Mouse (Mus musculus) CH12.LX (cell line): Measurements from ENCODE around the gene Unc13a. TPM values are rescaled to one million over a fixed set of nuclear protein-coding genes. Genes with fewer than 3 reads are reported as not detected.

Source experiments
- DNase-seq: peaks from one replicate; pipeline ENCODE4 v3.0.0-alpha.2; 2013; ENCODE audit errors: extremely low read depth
- H3K27ac ChIP-seq: 2 replicates; pipeline ENCODE4 v1.5.1; 2012; ENCODE audit warnings: low read depth, mild to moderate bottlenecking, control low read depth, moderate library complexity; ENCODE audit not compliant: insufficient read depth
- H3K27me3 ChIP-seq: replicated peaks from 2 replicates; pipeline ENCODE3; 2012; ENCODE audit warnings: inconsistent platforms
- H3K36me3 ChIP-seq, 2 experiments: replicated peaks in 1 of 2; 2 replicates each; pipeline versions ENCODE3 to v1.6.1; 2012; ENCODE audit warnings: inconsistent platforms in 1 of 2, low read length in 1 of 2, mild to moderate bottlenecking in 1 of 2, mixed read lengths in 1 of 2, moderate library complexity in 1 of 2; ENCODE audit not compliant: control insufficient read depth in 1 of 2, insufficient read depth in 1 of 2
- H3K4me1 ChIP-seq, 2 experiments: 2 replicates each; pipeline ENCODE4 v1.6.1; 2012; ENCODE audit warnings: inconsistent platforms in 1 of 2, moderate library complexity in 1 of 2; ENCODE audit not compliant: insufficient read depth in 2 of 2, control insufficient read depth in 1 of 2
- H3K4me2 ChIP-seq: 2 replicates; pipeline ENCODE4 v1.6.1; 2012; ENCODE audit warnings: low read depth, mild to moderate bottlenecking, control low read depth; ENCODE audit not compliant: poor library complexity, insufficient read depth, severe bottlenecking
- H3K4me3 ChIP-seq, 3 experiments: fragments of 150-350 bp in 1 of 3; sonication (generic) in 1 of 3; replicated peaks in 1 of 3; 2 replicates each; pipeline versions ENCODE3 to v1.5.1; 2011 to 2012; ENCODE audit warnings: low read depth in 2 of 3, low read length in 2 of 3, mild to moderate bottlenecking in 2 of 3, moderate library complexity in 2 of 3, control low read depth in 1 of 3, improper control_type of control experiment in 1 of 3, inconsistent platforms in 1 of 3, mixed read lengths in 1 of 3; ENCODE audit not compliant: poor library complexity in 1 of 3
- H3K79me2 ChIP-seq: replicated peaks from 2 replicates; pipeline ENCODE4 v1.6.1; 2012; ENCODE audit warnings: mild to moderate bottlenecking, moderate library complexity; ENCODE audit not compliant: control insufficient read depth, poor library complexity, insufficient read depth, severe bottlenecking; ENCODE audit errors: extremely low read depth
- H3K9ac ChIP-seq: 2 replicates; pipeline ENCODE4 v1.6.1; 2012; ENCODE audit warnings: low read depth, mild to moderate bottlenecking, control low read depth, moderate library complexity; ENCODE audit not compliant: insufficient read depth
- H3K9me3 ChIP-seq: replicated peaks from 2 replicates; pipeline ENCODE3; 2012; ENCODE audit warnings: low read length, inconsistent platforms, mixed read lengths
- CHD1 ChIP-seq: IDR thresholded peaks from 2 replicates; pipeline ENCODE4 v1.6.1; 2012; ENCODE audit warnings: low read depth, low read length, improper control_type of control experiment, inconsistent platforms
- CTCF ChIP-seq, 2 experiments: IDR thresholded peaks in 1 of 2; conservative IDR thresholded peaks in 1 of 2; 2 replicates each; pipeline ENCODE4 v1.5.1; 2011 to 2012; ENCODE audit warnings: low read depth in 2 of 2, low read length in 2 of 2, improper control_type of control experiment in 1 of 2, inconsistent platforms in 1 of 2, mild to moderate bottlenecking in 1 of 2, moderate library complexity in 1 of 2
- E2F4 ChIP-seq: IDR thresholded peaks from 2 replicates; pipeline ENCODE4 v1.6.1; 2011; ENCODE audit warnings: low read depth, low read length, improper control_type of control experiment; ENCODE audit not compliant: insufficient replicate concordance
- EP300 ChIP-seq: IDR thresholded peaks from 2 replicates; pipeline ENCODE4 v1.6.1; 2011; ENCODE audit warnings: low read length, improper control_type of control experiment
- ETS1 ChIP-seq: conservative IDR thresholded peaks from 2 replicates; pipeline ENCODE4 v1.6.1; 2012; ENCODE audit warnings: low read depth, mild to moderate bottlenecking, inconsistent platforms, low read length, improper control_type of control experiment, moderate library complexity
- GABPA ChIP-seq: IDR thresholded peaks from 2 replicates; pipeline ENCODE4 v1.6.1; 2012; ENCODE audit warnings: low read depth, low read length, improper control_type of control experiment, inconsistent platforms; ENCODE audit not compliant: insufficient replicate concordance
- HCFC1 ChIP-seq: IDR thresholded peaks from 2 replicates; pipeline ENCODE4 v1.6.1; 2012; ENCODE audit warnings: low read depth, mild to moderate bottlenecking, inconsistent platforms, low read length, improper control_type of control experiment
- IRF4 ChIP-seq: IDR thresholded peaks from 2 replicates; pipeline ENCODE4 v1.6.1; 2014; ENCODE audit warnings: low read depth, mild to moderate bottlenecking, inconsistent platforms, low read length, improper control_type of control experiment
- JUN ChIP-seq: IDR thresholded peaks from 2 replicates; pipeline ENCODE4 v1.6.1; 2011; ENCODE audit warnings: low read depth, mild to moderate bottlenecking, low read length, improper control_type of control experiment, moderate library complexity; ENCODE audit not compliant: insufficient read depth
- KAT2A ChIP-seq: IDR thresholded peaks from 2 replicates; pipeline ENCODE4 v1.6.1; 2012; ENCODE audit warnings: low read length, improper control_type of control experiment, inconsistent platforms; ENCODE audit not compliant: insufficient replicate concordance
- MAX ChIP-seq: IDR thresholded peaks from 2 replicates; pipeline ENCODE4 v1.6.1; 2011; ENCODE audit warnings: low read length, improper control_type of control experiment
- MEF2A ChIP-seq: IDR thresholded peaks from 2 replicates; pipeline ENCODE4 v1.6.1; 2014; ENCODE audit warnings: low read depth, mild to moderate bottlenecking, inconsistent platforms, low read length, improper control_type of control experiment, borderline replicate concordance
- MXI1 ChIP-seq: IDR thresholded peaks from 2 replicates; pipeline ENCODE4 v1.6.1; 2011; ENCODE audit warnings: mild to moderate bottlenecking, low read depth, low read length, improper control_type of control experiment
- MYC ChIP-seq: IDR thresholded peaks from 2 replicates; pipeline ENCODE4 v1.6.1; 2011; ENCODE audit warnings: low read depth, mild to moderate bottlenecking, improper control_type of control experiment, low read length
- NELFE ChIP-seq: IDR thresholded peaks from 2 replicates; pipeline ENCODE4 v1.6.1; 2011; ENCODE audit warnings: low read depth, low read length, improper control_type of control experiment
- NRF1 ChIP-seq: IDR thresholded peaks from 2 replicates; pipeline ENCODE4 v1.6.1; 2014; ENCODE audit warnings: low read depth, mild to moderate bottlenecking, inconsistent platforms, low read length, improper control_type of control experiment, moderate library complexity
- PAX5 ChIP-seq: IDR thresholded peaks from 2 replicates; pipeline ENCODE4 v1.6.1; 2012; ENCODE audit warnings: low read length, inconsistent platforms, mixed read lengths
- POLR2A ChIP-seq: IDR thresholded peaks from 2 replicates; pipeline ENCODE4 v1.6.1; 2011; ENCODE audit warnings: low read depth, mild to moderate bottlenecking, improper control_type of control experiment, low read length
- POLR2AphosphoS2 ChIP-seq: IDR thresholded peaks from 2 replicates; pipeline ENCODE4 v1.6.1; 2011; ENCODE audit warnings: low read depth, low read length, improper control_type of control experiment
- RAD21 ChIP-seq: IDR thresholded peaks from 2 replicates; pipeline ENCODE4 v1.6.1; 2011; ENCODE audit warnings: low read depth, mild to moderate bottlenecking, low read length, improper control_type of control experiment, moderate library complexity
- RCOR1 ChIP-seq: conservative IDR thresholded peaks from 2 replicates; pipeline ENCODE4 v1.6.1; 2012; ENCODE audit warnings: low read depth, mild to moderate bottlenecking, inconsistent platforms, low read length, improper control_type of control experiment
- SIN3A ChIP-seq: IDR thresholded peaks from 2 replicates; pipeline ENCODE4 v1.6.1; 2012; ENCODE audit warnings: low read length, improper control_type of control experiment, inconsistent platforms
- SMC3 ChIP-seq: IDR thresholded peaks from 2 replicates; pipeline ENCODE4 v1.6.1; 2011; ENCODE audit warnings: low read depth, low read length, improper control_type of control experiment
- TBP ChIP-seq: conservative IDR thresholded peaks from 2 replicates; pipeline ENCODE4 v1.6.1; 2011; ENCODE audit warnings: low read depth, low read length, improper control_type of control experiment
- UBTF ChIP-seq: IDR thresholded peaks from 2 replicates; pipeline ENCODE4 v1.6.1; 2012; ENCODE audit warnings: low read depth, mild to moderate bottlenecking, inconsistent platforms, low read length, improper control_type of control experiment, moderate library complexity
- USF1 ChIP-seq: IDR thresholded peaks from 2 replicates; pipeline ENCODE4 v1.6.1; 2014; ENCODE audit warnings: low read depth, mild to moderate bottlenecking, inconsistent platforms, low read length, improper control_type of control experiment
- USF2 ChIP-seq: conservative IDR thresholded peaks from 2 replicates; pipeline ENCODE4 v1.6.1; 2011; ENCODE audit warnings: low read depth, low read length, improper control_type of control experiment
- ZC3H11A ChIP-seq: IDR thresholded peaks from 2 replicates; pipeline ENCODE4 v1.6.1; 2012; ENCODE audit warnings: low read depth, mild to moderate bottlenecking, inconsistent platforms, low read length, improper control_type of control experiment
- ZKSCAN1 ChIP-seq: IDR thresholded peaks from 2 replicates; pipeline ENCODE4 v1.6.1; 2012; ENCODE audit warnings: low read depth, inconsistent platforms, low read length, improper control_type of control experiment, borderline replicate concordance
- ZMIZ1 ChIP-seq: IDR thresholded peaks from 2 replicates; pipeline ENCODE4 v1.6.1; 2012; ENCODE audit warnings: low read depth, mild to moderate bottlenecking, inconsistent platforms, low read length, improper control_type of control experiment
- ZNF384 ChIP-seq: IDR thresholded peaks from 2 replicates; pipeline ENCODE4 v1.6.1; 2012; ENCODE audit warnings: low read depth, low read length, improper control_type of control experiment, inconsistent platforms
- dilution Hi-C: fragments of 300-500 bp; cut with MboI; formaldehyde crosslinking; loops from 2 replicates; pipeline ENCODE4 v1.14.3; 2020; ENCODE audit warnings: low sequenced_read_pairs; ENCODE audit not compliant: extremely low pct_unique_long_range_greater_than_20kb, extremely low pct_ligation_motif_present
- in situ Hi-C: fragments of 300-500 bp; cut with MboI; formaldehyde crosslinking; loops from 3 replicates; pipeline ENCODE4 v1.14.3; 2019; ENCODE audit warnings: low sequenced_read_pairs, low pct_ligation_motif_present, low pct_unique_long_range_greater_than_20kb, mixed read lengths
- polyA plus RNA-seq: library from polyadenylated mRNA; unstranded; fragments of >175 nt; gene quantifications from 2 replicates; pipeline ENCODE4 v1.2.1, GENCODE M21; 2012; ENCODE audit warnings: low read depth; ENCODE audit not compliant: insufficient read length
- total RNA-seq, 2 experiments: library from RNA; depleted of rRNA; stranded (reverse); fragments of 300-350 nt in 1 of 2; fragments of >200 nt in 1 of 2; gene quantifications; 2 replicates each; pipeline ENCODE4 v1.2.3; 2012 to 2014

The Unc13a gene
- total and polyA plus RNA-seq, 3 experiments: 0.68 to 2.1 (median 1.0) TPM

GRCm38 (mm10) chr8:71596384-71596783 lies 75.2 kb downstream of the Unc13a start:
- H3K4me3 ChIP-seq: peak overlapping the region; percentile 23 to 89 (median 46)
- peaks cover 20% of the 10 kb centered on the region for H3K79me2 ChIP-seq
- peaks cover 10 to 45% of the 10 kb centered on the region in 2 experiments for H3K36me3 ChIP-seq
- peak overlapping the region; percentile 15; the same call in 1 of the 2 replicates for H3K9ac ChIP-seq
- no peaks in the 10 kb centered on the region for H3K27me3 ChIP-seq
- H3K27ac ChIP-seq: peak overlapping the region; percentile 98
- in situ Hi-C loops: no loop called here
- H3K4me1 ChIP-seq: peaks cover 38 to 64% of the 10 kb centered on the region in 2 experiments
- peak overlapping the region; percentile 40 for H3K4me2 ChIP-seq
- peak in 1 of 2 experiments; percentile 42; a peak in 2 of 4 replicates for TF ChIP-seq CTCF (conservative IDR thresholded peaks at IDR 0.05 in 1 of 2, IDR thresholded peaks at IDR 0.05 in 1 of 2; ENCODE audit: low read depth in 2 of 2, low read length in 2 of 2)
- 0 out of 2 replicates have a peak, but pooled peaks have one; percentile 17 for TF ChIP-seq ZMIZ1
- TF ChIP-seq ZKSCAN1: no peak
- TF ChIP-seq, all 38 proteins: peak for 2
- no peak for DNase-seq
- dilution Hi-C loops: no loop called here
- no peaks in the 10 kb centered on the region for H3K9me3 ChIP-seq

DNA sequence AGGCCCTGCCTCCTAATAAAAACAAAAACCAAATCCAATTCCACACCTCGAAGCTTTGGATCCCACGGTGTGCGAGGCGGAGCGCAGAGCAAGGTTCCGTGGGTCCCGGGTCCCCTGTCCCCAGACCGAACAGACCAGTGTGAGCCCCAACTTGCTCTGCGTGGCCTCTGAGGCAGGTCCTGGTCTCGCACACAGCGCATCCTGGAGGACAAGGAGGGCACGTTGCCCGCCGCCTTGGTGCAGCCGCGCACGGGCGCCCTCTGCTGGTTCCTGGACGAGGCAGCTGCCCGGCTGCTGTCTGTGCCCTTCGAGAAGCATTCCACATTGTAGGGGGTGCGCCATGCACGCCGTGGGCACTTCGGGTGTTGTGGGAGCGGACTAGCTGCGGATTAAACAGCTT lies 75.7 kb downstream of the Unc13a start:
- Histone ChIP-seq H3K27ac (peak overlapping the region; percentile 98), H3K4me2 (peak overlapping the region; percentile 40), H3K36me3 (peaks cover 10 to 41% of the 10 kb centered on the region in 2 experiments), H3K9ac (peak overlapping the region; percentile 60; the same call in 1 of the 2 replicates), H3K27me3 (no peaks in the 10 kb centered on the region), H3K4me1 (peaks cover 40 to 68% of the 10 kb centered on the region in 2 experiments), H3K4me3 (peak overlapping the region; percentile 46 to 89 (median 70)), H3K9me3 (no peaks in the 10 kb centered on the region), H3K79me2 (peaks cover 20% of the 10 kb centered on the region)
- in situ Hi-C loops (no loop called here), dilution Hi-C loops (no loop called here)
- peak; percentile 82 for DNase-seq
- TF ChIP-seq TBP (0 out of 2 replicates have a peak, but pooled peaks have one; percentile 17), RAD21 (peak; percentile 59), MXI1 (peak; percentile 84; the same call in 1 of the 2 replicates), USF2 (no peak), ZC3H11A (no peak; the same call in 1 of the 2 replicates), NELFE (peak; percentile 65), KAT2A (no peak), RCOR1 (no peak), HCFC1 (no peak), JUN (no peak), GABPA (no peak), ZKSCAN1 (no peak), MAX (0 out of 2 replicates have a peak, but pooled peaks have one; percentile 45), MEF2A (no peak), MYC (peak; percentile 74; the same call in 1 of the 2 replicates), UBTF (0 out of 2 replicates have a peak, but pooled peaks have one; percentile 67), ZMIZ1 (peak; percentile 65; the same call in 1 of the 2 replicates), POLR2AphosphoS2 (no peak), EP300 (no peak), E2F4 (no peak), ETS1 (0 out of 2 replicates have a peak, but pooled peaks have one; percentile 8), NRF1 (peak; percentile 8; the same call in 1 of the 2 replicates), PAX5 (no peak), SMC3 (peak; percentile 94), SIN3A (peak; percentile 63; the same call in 1 of the 2 replicates), ZNF384 (no peak), POLR2A (peak; percentile 67), USF1 (no peak), CHD1 (no peak), IRF4 (peak; percentile 45; the same call in 1 of the 2 replicates)
